Mouse (Mus musculus): ENCODE results near the gene Nagk.

DNA sequence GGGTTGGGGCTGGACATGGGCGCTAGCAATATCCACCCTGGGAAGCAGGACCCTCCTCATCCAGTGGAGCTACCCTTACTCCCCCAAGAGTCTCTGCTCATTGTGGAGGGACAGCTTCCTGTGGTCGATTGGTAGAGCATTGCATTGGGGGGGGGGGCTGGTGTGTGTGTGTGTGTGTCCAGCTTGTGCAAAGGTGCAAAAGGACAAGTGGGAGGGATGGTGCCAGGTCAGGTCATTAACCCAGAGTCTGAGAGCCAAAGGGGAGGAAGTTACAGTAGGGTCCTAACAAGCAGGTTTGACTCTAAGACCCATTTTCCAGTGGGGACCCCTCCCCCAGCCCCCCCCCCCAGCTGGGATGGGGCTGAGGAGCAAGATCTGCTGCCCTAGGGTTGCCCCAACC, 49.3 kb upstream of the Nagk start:
- TF ChIP-seq CTCF (conservative IDR thresholded peaks at IDR 0.05; ENCODE audit: insufficient read depth, insufficient read length, low read depth, low read length) (no peak), POLR2A (IDR thresholded peaks at IDR 0.05; ENCODE audit: low read depth, low read length) (no peak)
